ENCODE assay signal across 14 mouse cellular contexts in the genomic region with DNA sequence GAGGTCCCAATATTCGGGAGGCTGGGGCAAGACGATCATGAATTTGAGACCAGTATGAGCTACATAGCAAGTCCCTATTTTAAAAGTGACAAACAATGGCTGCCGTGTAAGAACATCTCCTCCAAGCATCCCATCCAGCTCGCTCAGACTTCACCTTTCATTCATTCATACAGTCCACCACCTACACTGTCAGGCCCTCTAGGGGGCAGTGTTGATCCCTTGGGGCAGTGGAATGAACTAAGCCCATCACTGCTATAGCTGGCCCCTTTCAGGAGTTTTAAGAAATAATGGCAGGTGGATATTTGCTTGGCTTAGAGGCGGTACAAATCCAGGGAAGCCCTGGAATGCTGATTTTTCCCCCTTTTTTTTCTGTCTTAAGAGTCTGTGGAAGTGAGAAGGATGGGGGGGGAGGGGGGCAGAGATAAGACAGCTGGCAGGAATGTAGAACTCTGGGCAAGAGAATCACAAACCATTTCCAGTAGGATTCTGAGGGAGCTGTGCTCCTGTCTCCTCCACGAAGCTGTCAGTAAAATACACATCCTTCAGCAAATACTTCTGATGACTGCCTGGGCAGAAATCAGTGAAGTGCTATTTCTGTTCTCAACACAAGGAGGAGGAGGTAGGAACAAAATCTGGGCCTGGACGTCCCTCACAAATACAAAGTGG. TPM values are rescaled to one million over a fixed set of nuclear protein-coding genes. Genes with fewer than 3 reads are reported as not detected.
DNase-seq lines count a peak whose midpoint lies in the region; ATAC-seq and TF ChIP-seq lines count a peak whose summit lies in the region.
"Had no signal": no experiment of that assay in that cellular context is flagged by ENCODE, and none has a peak within 500 bp of the region (broad histone marks: within the 10 kb centered on the region; RNA-seq: fewer than 3 reads in every experiment).

No protein-coding gene starts in this region.

- DNase-seq in frontal cortex, postnatal 14 days (ENCODE audit: low spot score in 2 of 2), result no peak
- DNase-seq in lung, adult 2 months, result no peak
- no peak for DNase-seq in lung, postnatal 36 days
- peak; percentile 67 for DNase-seq in ES-CJ7 (ENCODE audit: low read depth, low spot score)
- peak; percentile 12 for DNase-seq in brain, embryonic 14.5 days (ENCODE audit: low read depth)
- DNase-seq in cerebellum, adult 8-10 months, result no peak
- DNase-seq in cerebellum, postnatal 36 days, result no peak
- DNase-seq: cerebellum, adult 2 months; heart, postnatal 10 days; layer of hippocampus, adult 9-11 months had no signal

- no peaks in the 10 kb centered on the region for H3K4me1 ChIP-seq in lung, adult 2 months (ENCODE audit: control insufficient read depth, insufficient read depth, low read length)
- H3K4me1 ChIP-seq: embryonic facial prominence, embryonic 12.5 days; intestine, embryonic 15.5 days; limb, embryonic 10.5 days had no signal

- peak; percentile 61 for ATAC-seq in frontal cortex, adult (ENCODE audit: low TSS enrichment)
- ATAC-seq: intestine, embryonic 15.5 days had no signal

- TF ChIP-seq CTCF in lung, adult 2 months (IDR thresholded peaks at IDR 0.05; ENCODE audit: insufficient read depth, low read length), result peak; percentile 30; the same call in 1 of the 2 replicates
- TF ChIP-seq CTCF in brain, embryonic 14.5 days (IDR thresholded peaks at IDR 0.05; ENCODE audit: borderline replicate concordance, extremely low read depth, insufficient read depth, insufficient read length), result peak; percentile 14; the same call in 1 of the 2 replicates

- no peak overlapping the region for H3K4me3 ChIP-seq in lung, adult 2 months (replicated peaks; ENCODE audit: extremely low read depth, low read depth, low read length)
- H3K4me3 ChIP-seq: embryonic facial prominence, embryonic 12.5 days; intestine, embryonic 15.5 days; limb, embryonic 10.5 days had no signal

- WGBS in lung, adult 2 months, result 74% methylated on average over 7 of the region's 7 CpGs

- no peak for TF ChIP-seq POLR2A in lung, adult 2 months (IDR thresholded peaks at IDR 0.05; ENCODE audit: borderline replicate concordance, extremely low read depth, low read depth, low read length)
- no peak for TF ChIP-seq POLR2A in brain, embryonic 14.5 days (IDR thresholded peaks at IDR 0.05; ENCODE audit: borderline replicate concordance, extremely low read depth, insufficient read depth, insufficient read length, poor library complexity, severe bottlenecking)

RNA-seq across cellular contexts. Expression of gene Pdzd2, which starts 49.9 kb away (rescaled TPM):
- polyA plus RNA-seq in lung, adult 2 months (2012; rRNA removed), result 101 and 125 TPM in 2 replicates
- 3.6 and 7.7 TPM in 2 replicates for polyA plus RNA-seq in brain, embryonic 14.5 days (2012; rRNA removed)

Comparison
In these comparisons a context has a peak if more than half of its experiments do, and no peak if none do; other contexts are left out.
1. DNase-seq: peak in ES-CJ7 (single experiment) and brain, embryonic 14.5 days (single experiment); none in frontal cortex, postnatal 14 days (0 of 2), lung, adult 2 months (single experiment), lung, postnatal 36 days (single experiment), cerebellum, adult 8-10 months (single experiment) and cerebellum, postnatal 36 days (0 of 2).
2. RNA of gene Pdzd2, which starts 49.9 kb away (polyA plus RNA-seq): 101 to 125 TPM in lung, adult 2 months; 3.6 to 7.7 TPM in brain, embryonic 14.5 days; every median in the first group is over 10 times any median in the second.